Mouse (Mus musculus) retina, embryonic 14.5 days (tissue): ENCODE measurements around the gene Zbtb32.

Experiments used
- DNase-seq: peaks from one replicate; pipeline ENCODE4 v3.0.0-alpha.2; 2015; ENCODE audit warnings: low spot score

Gene Zbtb32

DNA sequence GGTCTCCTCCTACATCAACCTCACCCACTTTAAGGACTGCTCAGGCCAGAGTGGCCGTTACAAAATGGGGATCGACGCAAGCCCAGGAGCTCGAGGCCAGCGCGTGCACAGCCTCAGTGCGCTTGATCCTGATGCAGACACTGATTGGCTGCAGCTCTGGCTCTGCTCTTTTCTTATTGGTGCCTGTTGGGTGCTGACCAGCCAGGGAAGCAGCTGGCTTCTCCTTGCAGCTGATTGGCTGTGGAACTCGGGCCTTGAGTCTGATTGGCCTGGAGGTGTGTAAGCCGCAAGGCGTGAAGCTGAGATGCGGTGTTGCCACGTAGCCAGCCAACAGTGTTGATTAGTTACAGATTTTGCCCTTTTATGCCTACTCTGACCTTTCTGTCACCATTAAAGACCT is at the start of gene Zbtb32:
Gene Zbtb32, minus strand, starts transcription at position 124 of the 400 bp plus-strand sequence.
- DNase-seq: no peak

DNA sequence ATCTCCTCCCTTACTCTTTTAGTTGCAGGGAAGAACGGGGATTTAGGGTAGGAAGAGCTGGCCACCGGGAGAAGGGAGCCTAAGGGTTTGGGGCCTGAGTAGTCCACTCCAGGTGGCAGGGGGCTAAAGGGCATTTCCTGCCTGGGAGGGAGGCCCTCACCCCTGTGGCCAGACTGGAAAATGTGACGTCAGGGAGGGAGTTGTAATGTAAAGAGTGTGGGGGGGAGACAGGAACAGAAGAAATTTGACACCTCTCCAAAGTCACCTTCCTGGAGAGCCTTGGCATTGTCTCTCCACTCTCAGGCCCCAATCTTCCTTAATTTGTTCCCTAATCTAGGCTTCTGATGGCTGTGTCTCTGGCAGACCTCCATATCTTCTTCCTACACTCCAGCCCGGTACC is 40.4 kb upstream of the Zbtb32 start:
- DNase-seq: no peak

DNA sequence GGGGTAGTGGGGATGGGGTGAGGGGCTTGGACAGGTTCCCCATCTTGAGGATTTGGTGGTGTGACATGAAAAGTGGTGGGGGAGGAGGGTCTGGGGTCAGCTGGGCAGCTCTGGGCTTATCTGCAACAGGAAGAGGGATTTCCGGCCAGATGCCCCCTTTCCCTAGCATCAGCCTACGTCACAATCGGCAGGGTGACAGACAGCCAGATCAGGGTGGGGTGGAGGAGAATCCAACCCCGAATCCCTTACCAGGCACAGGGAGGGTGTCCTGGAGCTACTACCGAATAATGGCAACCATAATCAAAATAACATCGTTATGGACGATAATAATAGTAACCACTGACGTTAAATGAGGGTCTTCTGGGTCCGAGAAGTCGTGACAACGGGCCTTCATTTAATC is 37.7 kb upstream of the Zbtb32 start:
- DNase-seq: no peak

DNA sequence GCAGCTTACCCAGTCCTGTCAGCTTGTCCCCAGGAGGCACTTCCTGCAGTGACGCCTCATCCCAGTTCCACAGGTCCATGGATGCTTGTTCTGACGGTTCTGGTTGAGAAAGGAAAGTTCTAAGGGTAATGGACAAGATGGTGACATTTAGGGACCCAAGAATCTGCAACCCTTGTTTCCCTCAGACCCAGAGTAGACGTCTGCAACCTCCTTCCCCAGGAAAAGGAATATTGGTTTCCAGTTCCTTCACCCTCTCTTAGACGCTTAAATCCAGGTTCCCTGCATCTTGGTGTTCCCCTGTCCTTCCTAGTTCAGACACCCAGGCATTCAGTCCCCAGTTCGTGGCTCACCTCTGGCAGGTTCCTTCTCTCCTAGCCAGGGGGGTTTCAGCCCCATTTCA is 37.0 kb upstream of the Zbtb32 start, which contains the start of gene Etv2:
Gene Etv2, minus strand, starts transcription at position 101 of the 400 bp plus-strand sequence.
- DNase-seq: no peak

DNA sequence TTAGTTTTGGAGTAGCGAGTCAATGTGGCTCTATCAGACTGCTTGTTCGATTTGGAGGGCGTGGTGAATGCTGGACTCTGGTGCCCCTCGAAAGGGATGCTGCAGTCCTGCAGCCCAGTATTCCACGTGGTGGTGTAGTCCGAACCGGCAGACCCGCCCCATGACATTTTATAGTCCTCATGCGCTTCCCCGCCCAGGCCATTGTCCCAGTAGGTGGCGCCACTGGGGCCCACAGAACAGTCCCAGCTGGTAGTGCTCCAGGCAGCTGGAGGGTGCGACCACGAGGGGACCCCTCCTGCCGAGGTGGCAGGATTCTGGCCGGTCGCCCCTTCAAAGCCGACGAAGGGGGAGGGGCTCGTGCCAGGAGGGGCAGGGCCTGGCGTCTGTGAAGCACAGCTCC is 35.9 kb upstream of the Zbtb32 start:
- peak; percentile 77 for DNase-seq

DNA sequence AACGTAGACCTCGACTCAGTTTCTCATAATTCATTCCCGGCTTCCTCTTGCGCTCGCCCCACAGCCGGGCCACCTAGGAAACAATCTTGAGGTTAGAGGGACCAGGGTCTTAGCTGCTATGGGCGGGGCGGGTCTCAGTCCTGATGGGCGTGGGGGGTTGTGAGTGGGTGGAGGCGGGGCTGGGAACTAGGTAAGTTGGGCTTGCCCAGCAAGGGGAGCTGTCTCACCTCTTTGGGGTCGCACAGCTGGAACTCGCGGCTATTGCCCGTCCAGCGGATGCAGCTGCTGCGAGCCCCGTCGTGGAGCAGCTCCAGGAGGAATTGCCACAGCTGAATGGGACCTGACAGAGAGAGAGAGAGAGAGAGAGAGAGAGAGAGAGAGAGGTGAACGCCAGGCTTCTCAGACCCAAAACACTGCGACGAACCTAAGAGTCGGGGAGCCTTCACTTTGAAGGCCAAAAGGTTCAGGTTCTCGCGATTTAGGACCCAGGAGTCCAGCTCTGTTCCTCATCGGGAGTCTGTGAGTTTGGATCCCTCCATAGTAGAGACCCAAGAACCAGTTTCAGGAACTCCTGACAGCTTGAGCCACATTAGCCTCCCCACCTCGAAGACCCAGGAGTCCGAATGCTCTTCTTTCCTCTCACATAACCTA is 35.2 kb upstream of the Zbtb32 start:
- DNase-seq: no peak

DNA sequence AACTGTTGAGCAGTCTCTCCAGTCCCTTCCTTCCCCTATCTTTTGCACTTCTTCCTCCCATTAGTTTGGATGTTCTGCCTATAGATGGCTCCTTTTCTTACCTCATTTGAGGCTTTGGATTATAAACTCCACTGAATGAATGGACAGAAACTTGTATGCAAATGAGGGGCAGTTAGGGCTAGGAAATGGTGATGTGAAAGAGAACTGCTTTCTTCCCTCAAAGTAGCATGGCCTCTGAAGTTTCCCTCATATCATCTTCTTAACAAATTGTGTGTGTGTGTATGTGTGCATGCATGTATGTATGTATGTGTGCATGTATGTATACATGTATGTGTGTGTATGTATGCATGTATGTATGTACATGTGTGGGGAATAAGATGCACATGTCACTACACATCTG is 30.3 kb upstream of the Zbtb32 start:
- DNase-seq: no peak

DNA sequence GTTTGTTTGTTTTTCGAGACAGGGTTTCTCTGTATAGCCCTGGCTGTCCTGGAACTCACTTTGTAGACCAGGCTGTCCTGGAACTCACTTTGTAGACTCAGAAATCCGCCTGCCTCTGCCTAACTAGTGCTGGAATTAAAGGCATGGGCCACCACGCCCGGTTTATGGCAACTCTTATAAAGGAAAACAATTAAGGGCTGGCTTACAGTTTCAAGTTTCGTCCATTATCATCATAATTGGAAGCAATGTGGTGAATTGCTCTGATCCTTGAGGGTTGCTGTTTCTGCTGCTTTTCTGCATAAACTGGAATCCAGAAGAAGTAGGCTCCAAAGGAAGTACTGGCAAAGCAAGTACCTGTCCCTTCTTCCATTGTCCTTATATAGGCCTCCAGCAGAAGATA is 27.9 kb upstream of the Zbtb32 start:
- no peak for DNase-seq

DNA sequence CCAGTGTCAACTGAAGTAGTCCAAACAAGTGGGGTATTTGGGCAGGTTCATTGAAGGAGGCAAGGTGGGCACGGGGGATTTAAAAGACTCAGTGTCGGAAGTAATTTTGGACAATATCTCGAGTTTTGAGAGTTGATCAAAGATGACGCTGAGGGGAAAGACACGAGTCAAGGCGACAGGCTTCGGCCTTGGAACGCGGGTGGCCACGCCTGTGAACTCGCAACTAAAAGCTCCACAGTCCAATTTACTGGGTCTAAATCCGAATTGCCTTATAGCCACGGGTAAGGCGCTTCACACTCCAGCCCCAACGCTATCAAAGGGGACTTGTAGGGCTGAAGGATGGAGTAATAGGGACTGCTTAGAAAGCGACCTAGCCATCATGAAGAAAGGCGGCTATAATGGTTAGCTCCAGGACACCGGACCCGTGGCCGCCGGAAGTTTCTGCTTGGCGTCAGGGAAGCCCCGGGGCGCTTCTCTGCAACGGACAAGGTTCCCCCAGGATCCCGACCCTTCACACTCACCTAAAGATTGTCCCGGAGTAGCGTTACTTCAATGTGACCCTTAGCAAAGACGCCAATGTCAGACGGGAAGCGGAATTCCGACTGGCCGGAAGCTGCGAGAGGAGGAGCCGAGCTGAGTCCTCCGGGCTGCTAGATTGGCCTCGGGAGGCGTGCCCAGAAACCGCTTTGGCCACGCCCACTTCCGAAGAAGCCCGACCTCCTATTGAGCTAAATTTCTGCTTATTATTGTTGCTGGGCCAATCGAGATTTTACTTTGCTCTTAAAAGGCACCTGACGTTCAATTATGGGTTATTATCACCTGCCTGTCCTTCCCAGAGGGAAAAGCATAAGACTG is 27.0 kb upstream of the Zbtb32 start, which contains the start of gene Cox6b1:
Gene Cox6b1, minus strand, starts transcription at position 622 of the 855 bp plus-strand sequence.
- peak; percentile 96 for DNase-seq

DNA sequence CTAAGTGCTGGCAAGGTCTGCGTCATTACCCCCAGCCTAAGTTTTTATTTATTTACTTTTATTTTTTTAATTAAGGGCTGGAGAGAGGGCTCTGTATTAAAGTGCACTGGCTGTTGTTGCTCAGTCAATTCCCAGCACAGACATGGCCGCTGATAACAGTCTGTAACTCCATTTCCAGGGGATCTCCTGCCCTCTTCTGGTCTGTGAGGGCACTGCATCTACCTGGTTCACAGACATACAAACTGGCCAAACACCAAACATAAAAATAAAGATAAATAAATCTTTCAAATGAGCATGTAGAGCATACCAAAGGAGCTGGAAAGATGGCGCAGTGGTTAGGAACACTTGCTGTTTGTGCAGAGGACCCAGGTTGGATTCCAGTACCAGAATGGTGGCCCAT is 20.5 kb upstream of the Zbtb32 start:
- peak; percentile 44 for DNase-seq

DNA sequence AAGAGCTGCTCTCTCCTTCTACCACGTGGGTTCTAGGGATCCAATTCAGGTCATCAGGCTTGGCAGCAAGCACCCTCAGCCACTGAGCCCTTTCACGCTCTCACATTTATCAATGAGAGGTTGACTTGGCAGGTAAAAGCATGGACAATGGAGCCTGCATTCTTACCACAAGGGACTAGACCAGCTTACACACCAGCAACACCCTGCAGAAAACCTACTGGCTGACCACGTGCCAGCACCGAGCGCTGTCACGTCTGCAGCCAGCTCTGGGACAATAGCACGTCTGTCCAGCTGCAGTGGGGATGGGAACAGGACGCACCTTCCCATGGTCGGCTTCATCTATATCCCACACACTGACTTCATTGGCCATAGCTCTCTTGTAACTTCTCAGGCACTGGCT is 19.9 kb upstream of the Zbtb32 start:
- DNase-seq: no peak

DNA sequence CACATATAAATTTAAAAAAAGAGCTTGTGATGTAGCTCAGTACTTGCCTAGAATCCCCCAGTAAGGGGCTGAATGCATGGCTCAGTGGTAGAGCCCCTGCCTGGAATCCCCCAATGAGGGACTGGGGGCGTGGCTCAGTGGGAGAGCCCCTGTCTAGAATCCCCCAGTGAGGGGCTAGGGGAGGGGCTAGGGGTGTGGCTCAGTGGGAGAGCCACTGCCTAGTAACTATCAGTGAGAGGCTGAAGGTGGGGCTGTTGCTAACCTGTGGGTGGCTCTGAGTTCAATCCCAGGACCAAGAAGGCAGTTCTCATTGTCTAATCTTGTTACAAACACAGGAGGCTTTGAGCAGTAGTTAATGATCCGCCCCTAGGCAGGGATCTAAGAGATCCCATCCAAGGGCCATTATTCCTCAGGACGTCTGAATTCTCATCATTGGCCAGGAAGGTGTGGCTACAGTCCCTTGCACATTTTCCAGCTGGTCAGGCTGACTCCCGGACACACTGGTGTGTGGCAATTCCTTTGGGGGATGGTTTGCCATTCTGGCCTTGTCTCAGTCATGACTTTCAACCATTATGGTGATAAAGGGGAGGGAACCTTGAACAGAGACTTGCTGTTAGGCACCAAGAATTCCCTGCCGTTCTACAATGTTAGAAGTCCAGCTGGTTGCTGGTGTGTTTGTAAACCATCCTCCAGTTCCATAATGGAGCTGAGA is 16.5 kb upstream of the Zbtb32 start:
- no peak for DNase-seq

DNA sequence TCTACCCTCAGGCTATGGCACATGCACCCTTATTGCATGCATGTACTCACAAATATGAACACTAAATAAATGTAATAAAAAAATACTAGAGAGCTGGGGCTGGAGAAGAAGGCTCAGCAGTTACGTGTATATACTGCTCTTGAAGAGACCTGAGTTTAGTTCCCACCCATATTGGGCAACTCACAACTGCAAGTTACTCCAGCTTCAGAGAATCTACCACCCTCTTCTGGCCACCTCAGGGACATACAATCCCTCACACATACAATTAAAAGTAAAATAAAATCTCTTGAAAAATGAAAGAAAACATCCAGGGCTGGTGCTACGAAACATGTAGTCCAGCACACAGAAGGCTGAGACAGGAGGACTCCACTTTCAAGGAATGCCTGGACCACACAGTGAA is 15.7 kb upstream of the Zbtb32 start:
- DNase-seq: no peak

DNA sequence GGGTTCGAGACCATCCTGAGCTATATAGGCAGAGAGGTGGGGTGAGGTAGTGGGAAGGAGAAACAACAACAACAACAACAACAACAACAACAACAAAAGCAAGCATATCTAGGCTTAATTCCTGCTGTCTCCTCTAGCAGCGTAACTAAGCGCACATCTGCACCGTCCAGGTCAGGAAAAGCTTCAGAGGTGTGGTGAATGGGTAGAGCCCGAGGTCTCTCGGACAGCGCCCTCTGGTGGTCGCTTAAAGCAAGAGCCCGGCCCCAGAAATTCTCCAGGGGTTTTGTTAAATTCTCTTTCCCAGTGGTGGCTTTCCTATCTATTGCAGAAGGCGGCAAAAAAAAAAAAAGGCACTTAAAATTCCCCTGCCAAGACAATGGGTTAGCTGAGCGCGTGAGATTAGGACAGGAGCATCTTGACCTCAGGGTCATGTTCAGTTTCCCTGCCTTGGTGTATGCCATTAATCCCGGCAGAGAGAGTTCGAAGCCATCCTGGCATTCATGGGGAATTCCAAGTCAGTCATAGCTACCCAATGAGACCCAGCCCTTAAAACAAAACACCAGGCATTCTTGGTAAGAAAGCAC is 14.9 kb upstream of the Zbtb32 start:
- DNase-seq: peak; percentile 81

DNA sequence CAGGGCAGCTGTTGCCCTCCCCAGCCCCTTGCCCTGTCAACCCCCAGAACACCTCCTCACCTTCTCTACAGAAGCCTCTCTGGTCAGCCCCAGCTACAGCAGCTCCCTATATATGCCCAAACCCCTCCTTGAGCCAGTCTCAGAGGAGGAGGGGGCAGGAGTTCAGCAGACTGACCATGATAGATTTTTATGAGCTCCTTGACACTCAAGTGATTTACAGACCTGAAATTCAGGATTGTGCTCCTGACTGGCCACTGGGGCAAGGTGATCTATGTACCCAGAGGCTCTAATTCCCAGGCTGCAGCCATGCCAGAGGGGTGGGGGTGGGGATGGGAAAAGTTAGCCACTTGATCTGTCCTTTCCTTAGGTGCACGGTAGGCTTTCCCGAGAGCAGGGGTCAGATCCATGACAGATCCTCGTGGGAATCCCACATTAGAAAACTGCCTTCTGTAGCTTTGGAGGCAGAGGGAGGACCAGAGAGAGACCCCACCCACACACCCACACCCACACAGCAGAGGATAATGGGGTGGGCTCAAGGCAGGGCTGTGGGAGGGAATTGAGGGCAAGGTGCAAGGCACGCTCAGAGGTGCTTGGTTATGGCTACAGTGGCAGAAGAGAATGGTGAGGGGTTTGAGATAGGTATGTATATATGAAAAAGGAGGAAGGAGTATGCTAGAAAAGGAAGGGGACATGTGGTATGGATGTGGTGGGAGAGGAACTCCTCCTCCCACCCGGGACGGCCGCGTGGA is 14.1 kb upstream of the Zbtb32 start, which contains the start of gene Upk1a:
Gene Upk1a, minus strand, starts transcription at position 194 of the 749 bp plus-strand sequence.
- DNase-seq: no peak

DNA sequence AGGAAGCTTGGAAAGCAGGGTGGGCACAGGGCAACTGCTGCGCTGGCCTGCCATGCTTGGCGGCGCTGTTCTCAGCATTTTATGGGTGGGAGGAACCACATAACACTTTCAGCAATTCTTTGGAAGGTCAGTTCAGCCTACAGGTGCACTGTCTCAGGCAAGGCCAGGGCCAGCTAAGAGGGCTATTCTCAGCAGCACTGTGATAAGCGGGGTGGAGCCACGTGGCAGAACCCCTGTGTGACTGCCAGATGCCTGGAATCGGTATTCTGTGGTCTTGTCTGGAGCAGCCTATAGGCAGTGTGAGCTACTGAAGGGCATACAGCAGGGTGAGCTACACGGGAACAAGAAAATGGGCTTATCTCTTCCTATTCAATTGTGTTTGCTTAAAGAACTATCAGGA is 11.3 kb upstream of the Zbtb32 start:
- no peak for DNase-seq

DNA sequence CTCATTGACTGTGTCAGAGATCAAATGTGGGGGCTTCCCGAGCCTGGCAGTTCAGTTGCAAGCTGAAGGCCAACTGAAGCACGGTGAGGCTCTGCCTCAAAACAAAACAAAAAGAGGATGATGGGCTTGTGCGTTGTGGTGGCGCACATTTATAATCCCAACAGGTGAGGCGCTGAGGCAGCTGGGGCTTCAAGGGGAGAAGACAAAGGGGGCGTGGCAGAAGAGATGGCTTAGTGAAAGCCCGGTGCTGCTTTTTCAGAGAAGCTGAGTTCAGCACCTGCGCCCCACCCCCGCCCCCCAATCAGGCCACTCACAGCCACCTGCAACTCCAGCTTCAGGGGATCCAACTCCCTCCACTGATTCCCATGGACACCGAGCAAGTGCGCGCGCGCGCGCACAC is 9.8 kb upstream of the Zbtb32 start:
- no peak for DNase-seq

DNA sequence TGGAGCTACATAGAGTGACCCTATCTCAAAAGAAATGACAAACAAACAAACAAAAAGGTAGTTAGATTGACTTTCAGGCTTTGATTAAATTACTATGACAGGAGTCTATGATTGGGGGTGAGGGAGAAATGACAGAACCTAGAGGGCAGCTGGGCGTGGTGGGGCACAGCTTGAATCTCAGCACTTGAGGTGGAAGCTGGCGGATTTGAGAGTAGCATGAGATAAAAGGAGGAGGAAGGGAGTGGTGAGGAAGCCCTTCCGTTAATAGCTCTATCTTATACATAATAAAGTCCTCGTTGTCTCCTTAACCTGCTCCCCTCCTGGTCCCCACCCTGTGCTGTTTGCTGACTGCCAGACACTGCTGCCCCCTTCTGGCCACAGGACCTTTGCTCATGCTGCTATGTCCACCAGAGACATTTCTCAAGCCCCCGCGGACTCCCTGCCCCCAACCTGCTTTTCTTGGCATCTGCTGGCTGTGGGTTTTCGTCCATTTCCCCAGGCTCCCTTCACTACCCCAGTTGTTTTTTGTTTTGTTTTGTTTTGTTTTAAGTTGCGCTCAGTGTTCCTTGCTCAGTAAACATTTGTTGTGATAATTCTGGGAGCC is 9.1 kb upstream of the Zbtb32 start:
- peak; percentile 71 for DNase-seq

DNA sequence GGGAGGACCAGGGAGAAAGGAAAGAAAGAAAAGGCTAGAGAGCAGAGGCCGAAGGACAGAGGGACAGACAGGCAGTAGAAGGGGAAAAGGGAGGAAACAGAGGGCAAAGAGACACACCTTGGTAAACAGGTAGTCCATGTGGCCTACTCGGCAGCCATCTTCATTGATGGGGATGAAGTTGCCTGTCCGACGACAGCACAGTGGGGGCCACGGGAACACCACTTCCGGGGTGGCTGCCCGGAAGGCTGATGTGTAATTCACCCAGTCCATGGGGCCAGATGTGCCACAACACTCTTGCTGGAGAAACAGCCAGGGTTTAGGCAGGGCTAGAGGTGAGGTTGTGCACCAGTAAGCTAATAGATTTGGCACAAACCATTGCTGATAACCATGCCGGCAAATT is 6.2 kb upstream of the Zbtb32 start:
- no peak for DNase-seq

DNA sequence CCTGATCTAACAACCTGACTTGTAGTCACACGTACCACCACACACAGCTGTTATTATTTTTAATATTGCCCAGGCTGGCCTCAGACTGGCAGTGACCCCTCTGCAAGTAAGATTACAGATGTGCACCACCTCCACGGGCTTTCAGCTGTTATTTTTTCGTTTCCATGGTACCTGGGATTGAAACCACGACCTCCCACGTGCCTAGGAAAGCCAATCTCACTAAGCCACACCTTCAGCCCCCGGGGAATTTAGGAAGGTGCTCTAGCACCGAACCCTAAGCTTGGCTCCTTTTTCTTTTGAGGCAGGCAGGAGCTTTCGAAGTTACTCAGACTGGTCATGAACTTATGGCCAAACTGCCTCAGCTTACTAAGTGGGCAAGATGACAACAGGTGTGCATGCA is 5.7 kb upstream of the Zbtb32 start:
- DNase-seq: no peak

DNA sequence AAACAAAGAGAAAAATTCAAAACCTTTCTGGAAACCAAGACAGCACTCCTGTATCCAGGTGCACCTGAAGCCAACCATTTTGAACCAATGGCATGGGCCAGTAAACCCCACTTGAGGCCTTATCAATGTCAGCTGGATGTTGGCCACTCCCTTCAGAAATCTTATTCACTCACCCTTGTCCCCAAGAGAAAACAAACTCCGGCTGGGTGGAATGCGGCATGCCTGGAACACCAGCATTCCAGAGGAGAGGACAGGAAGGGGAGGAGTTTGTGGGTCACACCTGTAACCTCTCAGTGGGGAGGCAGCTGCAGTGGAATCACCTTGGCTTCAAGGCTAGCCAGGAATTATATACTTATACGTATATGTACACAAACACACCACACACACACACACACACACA is 3.9 kb upstream of the Zbtb32 start:
- no peak for DNase-seq
